Mouse (Mus musculus): Measurements from ENCODE around the gene Arv1.

DNA sequence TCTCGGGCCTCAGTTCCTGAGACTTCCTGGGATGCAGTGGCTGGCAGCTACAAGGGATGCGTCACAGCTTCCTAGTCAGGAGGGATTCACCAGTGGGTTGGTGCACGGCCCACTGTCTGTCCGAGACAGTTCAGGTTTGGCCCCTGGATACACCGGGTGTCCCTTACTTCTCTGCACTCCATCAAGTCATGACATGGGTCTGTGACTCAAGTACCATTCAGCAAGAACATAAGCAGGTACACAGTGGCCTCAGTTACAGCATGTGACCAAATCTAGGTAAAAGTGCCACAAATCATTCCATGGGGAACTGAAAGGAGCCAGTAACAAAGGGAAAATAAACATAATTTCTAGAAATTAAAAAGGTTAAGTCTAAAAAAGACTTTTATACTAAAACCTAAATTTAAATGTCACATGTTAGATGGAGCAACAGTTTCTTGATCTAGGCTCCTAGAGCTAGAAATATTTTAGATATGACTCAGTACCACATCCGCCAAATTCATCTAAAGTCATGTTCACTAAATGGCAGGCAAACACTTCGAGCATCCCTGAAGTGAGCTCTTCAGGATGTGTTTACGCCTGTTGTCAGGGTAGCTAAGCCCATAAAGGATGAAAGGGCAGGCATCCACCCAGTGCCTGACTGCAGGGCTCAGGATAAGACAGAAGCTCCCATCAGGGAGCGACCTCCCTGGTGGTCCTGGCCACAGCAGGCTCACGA lies 40.7 kb upstream of the Arv1 start:
- TF ChIP-seq EP300 (IDR thresholded peaks at IDR 0.05) (peak; percentile 94), CTCF (IDR thresholded peaks at IDR 0.05) (no peak)
